Mouse (Mus musculus) heart, embryonic 15.5 days (tissue): ENCODE measurements around the gene Rapsn. TPM values are rescaled to one million over a fixed set of nuclear protein-coding genes. Genes with fewer than 3 reads are reported as not detected.

ENCODE experiments used
- ATAC-seq: fragments of 200-750 bp; cut with Nextera tagmentation; replicated peaks from 2 replicates; pipeline ENCODE4 v1.8.0; 2017; ENCODE audit warnings: low read depth, moderate TSS enrichment; ENCODE audit not compliant: insufficient number of reproducible peaks, insufficient read depth, low FRiP score
- H3K27ac ChIP-seq: fragments of 300-500 bp; sonication (generic); 2 replicates; pipeline ENCODE4 v1.5.1; 2015; ENCODE audit warnings: mild to moderate bottlenecking, inconsistent platforms
- H3K27me3 ChIP-seq: fragments of 300-500 bp; sonication (generic); 2 replicates; pipeline ENCODE4 v1.6.1; 2015; ENCODE audit warnings: inconsistent platforms
- H3K36me3 ChIP-seq: fragments of 300-500 bp; sonication (generic); 2 replicates; pipeline ENCODE4 v1.6.1; 2015; ENCODE audit warnings: mild to moderate bottlenecking, inconsistent platforms
- H3K4me1 ChIP-seq: fragments of 300-500 bp; sonication (generic); replicated peaks from 2 replicates; pipeline ENCODE4 v1.6.1; 2015; ENCODE audit warnings: inconsistent platforms
- H3K4me2 ChIP-seq: fragments of 300-500 bp; sonication (generic); 2 replicates; pipeline ENCODE4 v1.6.1; 2015; ENCODE audit warnings: inconsistent platforms, mild to moderate bottlenecking, moderate library complexity
- H3K4me3 ChIP-seq: fragments of 300-500 bp; sonication (generic); 2 replicates; pipeline ENCODE4 v1.5.1; 2015; ENCODE audit warnings: mild to moderate bottlenecking, inconsistent platforms
- H3K9ac ChIP-seq: fragments of 300-500 bp; sonication (generic); 2 replicates; pipeline ENCODE4 v1.6.1; 2015; ENCODE audit warnings: mild to moderate bottlenecking, inconsistent platforms
- H3K9me3 ChIP-seq: fragments of 300-500 bp; sonication (generic); replicated peaks from 2 replicates; pipeline ENCODE4 v1.6.1; 2016; ENCODE audit warnings: inconsistent platforms
- WGBS: fragments of 180-500 bp; shearing (Covaris S2); methylation state at CpG from one replicate; pipeline ENCODE4 v1.1.7; 2015; ENCODE audit warnings: mixed read lengths; 5-methylcytosine and 5-hydroxymethylcytosine counted together
- polyA plus RNA-seq: library from polyadenylated mRNA; unstranded; fragments of >200 nt; fragmentation: Nextera tagmentation; extraction: Ambion mirVana; gene quantifications from 2 replicates; pipeline ENCODE4 v1.2.1, GENCODE M21; 2015

The Rapsn gene
- polyA plus RNA-seq, 1 experiment from 2014 or later = 33.7 TPM

DNA sequence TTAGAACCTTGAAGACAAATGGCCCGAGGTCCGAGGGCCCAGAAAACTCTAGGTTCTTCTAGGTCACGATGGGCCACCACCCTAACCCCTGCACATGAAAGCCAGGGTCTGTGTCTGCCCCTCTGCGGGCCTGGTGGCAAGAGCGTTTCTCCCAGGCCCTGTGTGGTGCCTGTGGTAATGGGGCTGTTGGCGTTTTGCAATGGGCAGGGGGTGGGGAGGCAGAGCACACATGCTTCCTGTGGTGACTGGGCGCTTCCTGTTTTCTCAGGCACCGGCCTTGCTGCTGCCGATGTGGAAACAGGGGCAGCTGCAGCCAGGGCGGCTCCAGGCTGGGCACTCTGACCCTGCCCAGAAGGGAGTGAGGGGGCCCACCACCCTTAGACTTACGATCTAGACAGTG lies 47.4 kb downstream of the Rapsn start:
- H3K27me3 ChIP-seq = no peaks in the 10 kb centered on the region
- peaks cover 16% of the 10 kb centered on the region for H3K4me1 ChIP-seq
- WGBS = 55% methylated on average over 11 of the region's 11 CpGs
- H3K9me3 ChIP-seq = no peaks in the 10 kb centered on the region
- H3K27ac ChIP-seq = 0 out of 2 replicates have a peak overlapping the region, but pooled peaks have one; percentile 36
- ATAC-seq = no peak
- no peaks in the 10 kb centered on the region for H3K36me3 ChIP-seq
- H3K4me2 ChIP-seq = no peak overlapping the region
- no peak overlapping the region for H3K9ac ChIP-seq
- H3K4me3 ChIP-seq = no peak overlapping the region

DNA sequence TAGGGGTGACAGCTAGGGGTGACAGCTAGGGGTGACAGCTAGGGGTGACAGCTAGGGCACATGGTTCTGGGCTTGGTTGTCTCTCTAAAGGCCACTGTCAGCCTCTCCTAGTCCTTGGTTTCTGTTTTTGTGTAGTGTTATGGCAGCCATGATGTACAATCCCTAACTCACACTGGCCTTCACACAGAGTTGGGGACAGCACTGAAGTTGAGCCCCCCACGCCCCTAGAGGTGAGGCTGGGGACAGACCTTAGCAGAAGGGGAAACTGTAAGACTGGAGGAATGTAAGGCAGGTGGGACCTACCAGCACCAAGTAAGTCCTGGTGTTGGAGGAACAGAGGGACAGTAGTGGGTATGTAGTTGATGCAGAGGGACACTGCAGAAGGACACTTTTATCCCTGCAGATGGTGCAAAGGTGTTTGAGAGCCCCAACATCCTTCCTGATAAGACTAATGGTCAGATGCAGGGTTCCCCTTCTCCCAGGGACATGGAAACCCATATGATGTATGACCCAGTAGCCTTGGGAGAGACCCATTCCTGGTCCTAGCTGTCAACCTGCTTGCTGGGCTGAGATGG lies 48.0 kb downstream of the Rapsn start:
- Histone ChIP-seq H3K9me3 (no peaks in the 10 kb centered on the region), H3K4me3 (no peak overlapping the region), H3K4me1 (peaks cover 11% of the 10 kb centered on the region), H3K36me3 (no peaks in the 10 kb centered on the region), H3K4me2 (no peak overlapping the region), H3K9ac (no peak overlapping the region), H3K27me3 (no peaks in the 10 kb centered on the region), H3K27ac (no peak overlapping the region)
- ATAC-seq = no peak
- WGBS = 36% methylated on average over 1 of the region's 1 CpGs

DNA sequence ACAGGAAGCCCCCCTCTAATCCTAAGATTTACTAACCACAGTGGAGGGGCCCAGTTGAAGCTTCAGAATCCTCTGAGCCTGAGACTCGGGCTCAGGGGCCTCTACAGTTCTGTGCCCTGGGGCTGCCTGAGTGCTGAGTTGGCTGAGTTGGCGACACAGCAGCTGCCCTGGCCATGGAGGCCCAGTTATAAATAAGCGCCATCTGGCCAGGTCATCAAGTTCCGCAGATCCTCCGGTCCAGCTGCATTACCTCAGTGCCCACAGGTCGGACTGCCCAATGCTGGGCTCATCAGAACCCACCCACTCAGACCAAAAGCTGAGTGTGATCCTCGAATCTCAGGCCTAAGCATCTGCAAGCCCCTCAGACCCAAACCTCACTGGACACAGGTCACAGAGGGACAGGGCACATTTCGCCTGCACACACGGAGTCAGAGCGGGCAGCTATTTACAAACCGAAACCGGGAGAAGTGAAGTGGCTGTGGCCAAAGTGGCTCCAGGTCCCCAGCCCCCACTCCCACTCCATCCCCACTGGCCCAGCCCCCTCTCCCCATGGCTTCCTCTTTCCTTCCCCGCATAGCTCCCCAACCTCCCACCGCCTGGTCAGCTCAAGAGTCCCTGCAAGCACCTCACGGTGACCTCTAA lies 48.9 kb downstream of the Rapsn start:
- ATAC-seq = no peak
- Histone ChIP-seq H3K27ac (no peak overlapping the region), H3K4me2 (no peak overlapping the region), H3K9me3 (no peaks in the 10 kb centered on the region), H3K27me3 (no peaks in the 10 kb centered on the region), H3K9ac (no peak overlapping the region), H3K4me3 (no peak overlapping the region), H3K36me3 (no peaks in the 10 kb centered on the region), H3K4me1 (peaks cover 5% of the 10 kb centered on the region)
- 79% methylated on average over 15 of the region's 15 CpGs for WGBS

DNA sequence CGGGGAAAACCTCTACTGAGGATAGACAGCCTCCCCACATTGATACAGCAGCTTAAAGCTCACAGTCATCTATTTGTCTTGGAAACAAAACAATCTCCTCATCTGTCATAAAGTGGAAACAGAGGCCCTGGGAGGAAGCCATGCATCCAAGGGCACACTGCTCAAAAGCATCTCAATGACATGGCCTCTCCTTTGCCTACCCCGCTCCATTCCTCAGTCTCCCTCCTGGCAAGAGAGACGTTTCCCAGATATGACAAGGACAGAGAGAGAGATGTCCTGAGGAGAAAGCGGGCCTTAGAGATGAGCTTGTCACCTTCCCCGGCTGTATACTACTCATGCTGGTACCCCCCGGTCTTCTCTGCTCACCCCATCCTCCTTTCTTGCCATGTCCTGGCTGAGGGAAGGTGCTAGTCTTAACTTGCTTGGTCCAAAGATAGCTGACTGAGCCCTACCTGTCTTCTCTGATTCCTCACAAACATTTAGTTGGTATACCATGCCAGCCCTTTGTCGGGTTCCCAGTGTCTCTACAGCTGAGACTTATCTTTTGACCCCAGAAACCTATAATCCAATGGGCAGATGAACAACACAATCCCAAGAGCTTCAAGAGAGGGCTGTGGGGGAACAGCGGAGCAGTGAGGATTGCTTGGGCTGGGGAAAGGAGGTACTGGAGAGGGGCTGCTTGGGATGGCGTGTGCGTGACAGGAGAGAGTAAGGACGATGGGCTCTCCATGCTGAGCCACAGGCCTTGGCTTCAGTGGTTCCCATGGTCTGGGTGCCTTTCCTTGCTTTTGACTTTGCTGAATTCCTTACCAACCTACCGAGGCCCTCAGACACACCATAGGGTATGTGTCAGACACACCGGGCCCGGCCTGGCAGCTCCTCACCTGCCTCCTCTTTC lies 50.3 kb downstream of the Rapsn start:
- Histone ChIP-seq H3K4me2 (no peak overlapping the region), H3K36me3 (no peaks in the 10 kb centered on the region), H3K4me3 (no peak overlapping the region), H3K4me1 (peaks cover 5% of the 10 kb centered on the region), H3K27me3 (no peaks in the 10 kb centered on the region), H3K9ac (no peak overlapping the region), H3K27ac (no peak overlapping the region), H3K9me3 (no peaks in the 10 kb centered on the region)
- 84% methylated on average over 14 of the region's 14 CpGs for WGBS
- ATAC-seq = no peak

DNA sequence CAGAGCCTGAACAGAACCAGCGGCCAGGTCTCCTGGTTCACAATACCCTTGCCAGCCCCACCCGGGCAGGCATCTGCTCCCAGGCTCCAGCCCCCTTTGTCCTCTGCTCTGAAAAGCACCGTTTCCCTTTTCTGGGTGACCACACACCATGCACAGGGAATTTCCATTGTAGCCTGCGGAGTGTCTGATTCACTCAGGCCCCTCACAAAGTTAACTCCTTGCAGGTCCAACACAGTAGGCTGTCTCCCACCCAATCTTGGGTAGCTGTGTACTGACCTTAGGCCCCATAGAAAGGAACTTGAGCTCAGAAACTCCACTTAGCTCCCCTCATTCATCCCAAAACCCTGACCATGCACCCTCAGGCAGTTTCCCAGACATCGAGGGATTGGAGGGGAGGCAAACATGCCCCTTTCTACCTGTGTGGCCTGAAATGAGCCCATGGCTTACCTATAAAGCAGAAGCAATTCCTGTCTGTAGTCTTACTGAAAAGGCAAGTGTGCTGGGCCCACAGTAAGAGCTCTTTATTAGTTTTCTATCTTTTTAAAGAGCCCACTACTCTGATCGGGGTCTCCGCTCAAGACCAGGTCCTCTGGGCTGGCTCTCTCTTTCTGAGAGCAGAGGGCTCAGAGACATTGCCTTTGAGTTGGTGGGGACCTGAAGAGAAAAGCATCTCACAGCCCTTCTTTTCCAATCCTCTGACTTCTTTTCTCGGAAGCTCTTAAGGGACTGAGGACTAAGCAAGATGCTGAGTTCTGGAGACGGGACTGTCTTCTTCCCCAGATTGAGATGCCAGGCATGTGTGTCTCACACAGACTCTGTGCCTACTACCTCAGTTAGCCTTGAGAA lies 51.2 kb downstream of the Rapsn start:
- H3K9me3 ChIP-seq = no peaks in the 10 kb centered on the region

DNA sequence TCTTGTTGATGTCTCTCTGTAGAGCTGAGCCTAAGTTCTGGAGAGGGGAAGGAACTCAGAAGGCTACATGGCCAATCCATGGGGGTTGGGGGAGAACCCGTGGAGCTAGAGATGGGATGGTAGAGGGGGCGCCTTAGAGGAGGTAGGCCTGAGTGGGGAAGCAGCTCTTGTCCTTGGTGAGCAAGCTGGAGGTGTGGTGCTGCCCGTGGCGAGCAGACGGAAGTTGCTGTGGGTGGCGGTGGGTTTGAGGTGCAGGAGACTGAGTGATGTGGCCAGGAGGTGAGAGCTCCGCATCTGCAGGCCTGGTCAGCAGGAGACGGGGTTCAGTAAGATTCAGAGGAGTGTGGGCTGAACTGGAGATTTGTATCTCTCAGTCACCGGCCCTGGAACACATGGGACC lies 52.0 kb downstream of the Rapsn start:
- peaks cover 5% of the 10 kb centered on the region for H3K4me1 ChIP-seq
- no peak overlapping the region for H3K27ac ChIP-seq
- no peak overlapping the region for H3K4me3 ChIP-seq
- WGBS = 75% methylated on average over 9 of the region's 9 CpGs
- ATAC-seq = no peak
- H3K36me3 ChIP-seq = no peaks in the 10 kb centered on the region
- no peak overlapping the region for H3K4me2 ChIP-seq
- H3K9me3 ChIP-seq = no peaks in the 10 kb centered on the region
- no peak overlapping the region for H3K9ac ChIP-seq
- H3K27me3 ChIP-seq = no peaks in the 10 kb centered on the region

More for the DNA sequence above, 51.2 kb downstream of the Rapsn start:
- H3K27ac ChIP-seq = no peak overlapping the region
- ATAC-seq = no peak
- H3K4me3 ChIP-seq = no peak overlapping the region
- H3K27me3 ChIP-seq = no peaks in the 10 kb centered on the region
- no peak overlapping the region for H3K4me2 ChIP-seq
- peaks cover 5% of the 10 kb centered on the region for H3K4me1 ChIP-seq
- no peaks in the 10 kb centered on the region for H3K36me3 ChIP-seq
- WGBS = 72% methylated on average over 9 of the region's 9 CpGs
- no peak overlapping the region for H3K9ac ChIP-seq

DNA sequence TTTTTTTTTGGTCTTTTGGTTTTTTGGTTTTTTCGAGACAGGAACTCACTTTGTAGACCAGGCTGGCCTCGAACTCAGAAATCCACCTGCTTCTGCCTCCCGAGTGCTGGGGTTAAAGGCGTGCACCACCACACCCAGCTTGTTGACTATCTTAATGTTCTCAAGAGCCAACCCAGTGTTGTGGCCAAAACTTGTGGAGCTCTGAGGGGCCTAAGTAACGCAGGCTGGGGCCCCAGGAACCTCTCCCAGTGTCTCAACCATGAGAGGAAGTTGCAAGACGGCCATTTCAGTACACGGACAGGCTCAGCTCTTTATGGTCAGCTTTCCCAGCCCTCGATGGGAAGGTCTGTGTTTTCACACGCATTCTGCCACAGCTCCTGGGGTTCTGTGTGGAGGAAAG lies 53.6 kb downstream of the Rapsn start:
- 72% methylated on average over 9 of the region's 9 CpGs for WGBS
- no peak overlapping the region for H3K4me3 ChIP-seq
- no peak for ATAC-seq
- H3K36me3 ChIP-seq = no peaks in the 10 kb centered on the region
- H3K4me1 ChIP-seq = no peaks in the 10 kb centered on the region
- no peaks in the 10 kb centered on the region for H3K9me3 ChIP-seq
- H3K4me2 ChIP-seq = no peak overlapping the region
- no peaks in the 10 kb centered on the region for H3K27me3 ChIP-seq
- H3K27ac ChIP-seq = no peak overlapping the region
- H3K9ac ChIP-seq = no peak overlapping the region

DNA sequence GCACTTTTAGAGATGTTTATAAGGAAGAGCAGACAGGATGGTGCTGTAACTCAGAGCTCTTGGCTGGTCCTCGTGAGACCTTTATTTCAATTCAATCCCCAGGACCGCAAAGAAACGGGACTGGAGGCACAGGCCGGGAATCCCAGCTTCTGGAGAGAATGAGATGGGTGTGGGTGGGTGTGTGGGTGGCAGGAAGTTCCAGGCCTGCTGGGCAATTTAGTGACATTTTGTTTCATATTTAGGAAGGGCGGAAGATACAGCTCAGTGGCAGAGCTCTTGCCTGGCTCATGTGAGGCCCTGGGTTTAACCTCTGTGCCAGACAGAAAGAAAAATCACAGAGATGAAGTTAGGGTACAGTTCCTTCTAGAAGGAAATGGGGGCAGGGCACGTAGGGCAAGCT lies 54.8 kb downstream of the Rapsn start:
- H3K9me3 ChIP-seq = no peaks in the 10 kb centered on the region

DNA sequence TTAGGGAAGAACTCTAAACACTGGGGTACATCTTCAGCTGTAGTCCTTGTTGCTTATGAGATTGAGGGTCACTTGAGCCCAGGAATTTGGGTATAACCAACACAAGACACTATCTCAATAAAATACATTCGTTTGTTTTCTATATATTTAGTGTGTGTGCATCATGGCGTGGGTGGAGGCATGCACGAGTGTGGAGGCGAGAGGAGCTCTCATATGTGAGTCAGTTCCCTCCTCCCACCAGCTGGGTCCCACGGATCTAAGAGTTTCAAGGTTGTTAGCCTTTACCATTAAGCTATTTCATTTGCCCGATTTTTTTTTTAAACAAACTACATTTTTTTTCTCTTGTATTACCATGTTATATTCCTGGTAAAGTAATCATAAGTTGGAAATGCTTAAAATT lies 55.4 kb downstream of the Rapsn start:
- Histone ChIP-seq H3K4me2 (no peak overlapping the region), H3K9ac (no peak overlapping the region), H3K27ac (no peak overlapping the region), H3K36me3 (no peaks in the 10 kb centered on the region), H3K27me3 (no peaks in the 10 kb centered on the region), H3K9me3 (no peaks in the 10 kb centered on the region), H3K4me1 (no peaks in the 10 kb centered on the region), H3K4me3 (no peak overlapping the region)
- ATAC-seq = no peak
- WGBS = 68% methylated on average over 6 of the region's 6 CpGs

More for the DNA sequence above, 54.8 kb downstream of the Rapsn start:
- no peak overlapping the region for H3K27ac ChIP-seq
- H3K9ac ChIP-seq = no peak overlapping the region
- no peaks in the 10 kb centered on the region for H3K4me1 ChIP-seq
- H3K36me3 ChIP-seq = no peaks in the 10 kb centered on the region
- H3K27me3 ChIP-seq = no peaks in the 10 kb centered on the region
- WGBS = 70% methylated on average over 6 of the region's 6 CpGs
- H3K4me2 ChIP-seq = no peak overlapping the region
- no peak for ATAC-seq
- no peak overlapping the region for H3K4me3 ChIP-seq
